ENCODE assay signal across 30 mouse cellular contexts in the genomic region with DNA sequence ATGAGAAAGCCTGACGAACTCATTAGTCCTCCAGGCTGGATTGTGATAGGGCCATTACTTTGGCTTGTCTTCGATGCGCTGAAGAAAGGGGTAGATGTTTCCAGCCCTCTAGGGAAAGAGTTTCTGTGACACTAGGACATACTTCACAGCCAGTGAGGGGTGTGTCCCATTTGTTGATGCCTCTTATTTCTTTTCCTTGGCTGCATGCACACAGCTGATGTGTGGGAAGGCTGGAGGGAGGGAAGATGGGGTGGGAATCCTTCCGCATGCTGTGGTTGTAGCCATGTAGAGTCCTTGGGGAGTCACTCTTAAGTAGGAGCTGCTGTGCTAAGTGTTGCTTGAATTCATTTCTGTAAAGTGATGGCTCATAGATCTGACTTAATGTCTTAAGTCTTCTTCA.
DNase-seq lines count a peak whose midpoint lies in the region; ATAC-seq and TF ChIP-seq lines count a peak whose summit lies in the region.
"Had no signal": no experiment of that assay in that cellular context is flagged by ENCODE, and none has a peak within 500 bp of the region (broad histone marks: within the 10 kb centered on the region; RNA-seq: fewer than 3 reads in every experiment).

No protein-coding gene starts in this region.

- no peak for DNase-seq in gastrocnemius, adult 2 months
- no peak for DNase-seq in gastrocnemius, adult 18-20 months (ENCODE audit: low spot score)
- DNase-seq in heart, adult 18-20 months: peak; percentile 57 to 66
- DNase-seq in heart, postnatal 25 days (ENCODE audit: low spot score): peak; percentile 33
- no peak for DNase-seq in heart, adult 9 months (ENCODE audit: low spot score in 2 of 2)
- DNase-seq in right cerebral cortex, adult 2 months (ENCODE audit: low spot score in 2 of 2): peak; percentile 30 to 35
- DNase-seq in right cerebral cortex, postnatal 4 days: no peak
- DNase-seq: adrenal gland, postnatal 10 days; adrenal gland, postnatal 36 days; B cell, adult 2 months; cerebellum, adult 11 months; cerebellum, adult 2 months; cerebellum, adult 9-11 months; cerebellum, postnatal 25 days; forebrain, postnatal 0 days; kidney, adult 18-20 months; kidney, adult 9 months had no signal

- intact Hi-C loops in gastrocnemius, adult 2 months (cut with DNase I): no loop called here
- intact Hi-C loops in heart, postnatal 25 days (cut with DNase I): no loop called here

- H3K9ac ChIP-seq in heart, embryonic 12.5 days: no peak overlapping the region
- H3K9ac ChIP-seq: embryonic facial prominence, embryonic 12.5 days; embryonic facial prominence, embryonic 15.5 days; forebrain, postnatal 0 days; heart, embryonic 15.5 days; hindbrain, embryonic 13.5 days had no signal

- no peaks in the 10 kb centered on the region for H3K36me3 ChIP-seq in heart, embryonic 12.5 days
- H3K36me3 ChIP-seq: embryonic facial prominence, embryonic 12.5 days; embryonic facial prominence, embryonic 15.5 days; G1E; heart, embryonic 15.5 days; hindbrain, embryonic 10.5 days; hindbrain, embryonic 13.5 days had no signal

- 90% methylated on average over 4 of the region's 4 CpGs for WGBS in heart, embryonic 12.5 days

- peak overlapping the region; percentile 49 for H3K27ac ChIP-seq in gastrocnemius, adult 2 months
- no peak overlapping the region for H3K27ac ChIP-seq in heart, embryonic 12.5 days (ENCODE audit: poor library complexity, severe bottlenecking)
- H3K27ac ChIP-seq: embryonic facial prominence, embryonic 12.5 days; embryonic facial prominence, embryonic 15.5 days; heart, adult 2 months; heart, embryonic 15.5 days; hindbrain, embryonic 10.5 days; hindbrain, embryonic 13.5 days had no signal

- H3K4me3 ChIP-seq in gastrocnemius, adult 2 months: no peak overlapping the region
- H3K4me3 ChIP-seq in heart, embryonic 12.5 days: no peak overlapping the region
- H3K4me3 ChIP-seq: embryonic facial prominence, embryonic 12.5 days; embryonic facial prominence, embryonic 15.5 days; heart, adult 2 months; heart, embryonic 15.5 days; hindbrain, embryonic 10.5 days; hindbrain, embryonic 13.5 days had no signal

- no peak overlapping the region for H3K4me2 ChIP-seq in heart, embryonic 12.5 days
- H3K4me2 ChIP-seq: embryonic facial prominence, embryonic 12.5 days; embryonic facial prominence, embryonic 15.5 days; heart, embryonic 15.5 days; hindbrain, embryonic 13.5 days had no signal

- ATAC-seq in heart, embryonic 12.5 days (ENCODE audit: insufficient number of reproducible peaks, low FRiP score): no peak
- ATAC-seq: forebrain, embryonic 14.5 days; forebrain, postnatal 0 days; hindbrain, embryonic 16.5 days; intestine, embryonic 16.5 days; Patski had no signal

- peaks cover 64% of the 10 kb centered on the region for H3K4me1 ChIP-seq in heart, embryonic 12.5 days (replicated peaks)

- no peak for TF ChIP-seq CTCF in gastrocnemius, adult 2 months (IDR thresholded peaks at IDR 0.05)

- H3K9me3 ChIP-seq in heart, embryonic 12.5 days (replicated peaks): no peaks in the 10 kb centered on the region
- H3K9me3 ChIP-seq: embryonic facial prominence, embryonic 12.5 days; embryonic facial prominence, embryonic 15.5 days; heart, embryonic 15.5 days; hindbrain, embryonic 10.5 days; hindbrain, embryonic 13.5 days had no signal

- no peaks in the 10 kb centered on the region for H3K27me3 ChIP-seq in heart, embryonic 12.5 days (replicated peaks)
- H3K27me3 ChIP-seq: CH12.LX; embryonic facial prominence, embryonic 12.5 days; embryonic facial prominence, embryonic 15.5 days; heart, embryonic 15.5 days; hindbrain, embryonic 13.5 days; Patski had no signal

Comparison
In these comparisons a context has a peak if more than half of its experiments do, and no peak if none do; other contexts are left out.
1. DNase-seq: peak in heart, adult 18-20 months (2 of 2), heart, postnatal 25 days (single experiment) and right cerebral cortex, adult 2 months (2 of 2); none in gastrocnemius, adult 2 months (single experiment), gastrocnemius, adult 18-20 months (single experiment), heart, adult 9 months (0 of 2) and right cerebral cortex, postnatal 4 days (single experiment).